Mouse (Mus musculus) neutrophil, adult 5-6 weeks (primary cell): ENCODE measurements at regions not wholly inside any gene's neighbourhood (a gene's known extent, or its start where the extent isn't known, plus 50 kb on each side); places are given as distances from the start of the nearest gene placed in this dataset.

Experiments
- ATAC-seq: fragments of 151-379, 151-347 bp; 2 replicates; pipeline ENCODE4 v1.8.0; 2017; ENCODE audit warnings: mild to moderate bottlenecking, moderate TSS enrichment; ENCODE audit not compliant: insufficient number of reproducible peaks, poor library complexity, low FRiP score, severe bottlenecking; ENCODE audit errors: extremely low read depth

DNA sequence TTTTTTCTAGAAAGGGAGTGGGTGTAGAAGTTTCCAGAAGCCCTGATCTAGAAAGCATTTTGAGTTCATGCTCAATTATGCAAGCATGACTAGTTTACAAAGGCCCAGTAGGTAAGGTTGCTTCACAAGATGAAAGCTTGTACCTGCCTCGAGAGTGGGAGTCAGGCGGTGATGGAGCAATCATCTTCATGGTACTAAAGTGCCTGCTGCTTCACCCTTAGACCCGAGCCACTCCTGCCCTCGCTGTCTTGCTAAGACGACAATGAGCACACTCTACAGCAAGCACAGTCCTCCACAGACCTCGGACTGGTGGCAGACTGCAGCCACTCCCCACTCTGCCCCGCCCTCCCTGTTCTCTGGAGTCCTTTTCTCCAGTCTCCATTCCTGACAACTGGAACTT lies 308.3 kb downstream of the Etnk1 start:
- no peak for ATAC-seq

DNA sequence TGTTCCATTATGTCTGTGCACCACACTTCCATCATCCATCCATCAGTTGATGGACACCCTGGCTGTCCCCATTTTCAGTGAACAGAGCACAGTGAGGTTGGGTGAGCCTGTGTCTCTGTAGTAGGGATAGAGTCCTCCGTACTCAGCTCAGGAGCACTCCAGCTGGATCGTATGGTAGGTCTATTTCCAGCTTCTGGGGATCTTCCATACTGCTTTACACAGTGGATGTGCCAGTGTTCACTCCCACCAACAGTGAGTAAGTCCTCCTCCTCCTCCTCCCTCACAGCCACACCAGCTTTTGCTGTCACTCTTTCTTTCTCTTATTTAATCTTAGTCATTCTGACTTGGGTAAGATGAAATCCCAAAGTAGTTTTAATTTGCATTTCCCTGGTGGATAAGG lies 310.4 kb downstream of the Etnk1 start:
- ATAC-seq = no peak

DNA sequence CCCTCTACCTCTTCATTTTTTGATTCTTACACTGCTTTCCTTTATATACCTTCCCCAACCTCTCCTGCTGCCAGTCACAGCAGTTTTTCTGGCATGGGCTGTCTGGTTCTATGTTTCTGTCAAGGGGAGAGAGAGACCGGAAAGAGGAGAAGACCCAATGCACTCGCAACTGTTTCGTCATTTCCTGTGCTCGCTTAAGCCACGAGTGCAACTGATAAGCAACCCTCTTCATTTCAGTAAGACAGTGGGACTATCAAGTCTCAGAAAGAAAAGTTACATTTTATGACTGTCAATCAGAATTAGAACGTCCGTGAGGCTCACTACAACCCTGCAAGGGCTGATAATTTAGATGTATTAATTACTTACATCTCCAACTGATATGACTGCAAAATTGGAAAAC lies 312.2 kb downstream of the Etnk1 start:
- no peak for ATAC-seq

DNA sequence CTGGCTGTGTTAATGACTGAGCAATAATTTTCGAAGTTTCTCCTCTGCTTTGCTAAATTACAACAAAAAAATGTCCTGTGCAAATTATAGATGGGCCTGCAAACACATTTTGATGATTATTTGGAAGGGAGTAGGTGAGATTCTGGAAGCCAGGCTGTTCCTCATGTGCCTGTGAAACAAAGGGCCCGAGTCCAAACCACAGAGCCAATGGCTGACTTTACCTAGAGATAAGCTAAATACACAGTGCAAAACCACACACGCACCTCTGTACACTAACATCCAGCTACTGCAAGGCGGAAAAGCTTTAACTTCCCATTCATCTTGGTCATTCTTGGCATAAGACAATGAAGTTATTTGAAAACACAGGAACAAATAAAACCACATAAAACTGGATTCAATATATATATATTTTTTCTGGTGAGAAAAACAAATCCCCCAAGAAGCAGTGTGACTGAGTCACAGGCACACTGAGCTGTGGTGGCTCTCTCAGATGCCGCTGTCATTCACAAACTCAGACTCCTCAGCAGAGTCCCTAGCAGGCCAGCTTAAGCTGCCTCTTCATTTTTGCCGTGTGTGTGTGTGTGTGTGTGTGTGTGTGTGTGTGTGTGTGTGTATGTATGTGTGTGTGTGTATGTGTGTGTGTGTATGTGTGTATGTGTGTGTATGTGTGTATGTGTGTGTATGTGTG lies 312.8 kb downstream of the Etnk1 start:
- ATAC-seq = no peak

DNA sequence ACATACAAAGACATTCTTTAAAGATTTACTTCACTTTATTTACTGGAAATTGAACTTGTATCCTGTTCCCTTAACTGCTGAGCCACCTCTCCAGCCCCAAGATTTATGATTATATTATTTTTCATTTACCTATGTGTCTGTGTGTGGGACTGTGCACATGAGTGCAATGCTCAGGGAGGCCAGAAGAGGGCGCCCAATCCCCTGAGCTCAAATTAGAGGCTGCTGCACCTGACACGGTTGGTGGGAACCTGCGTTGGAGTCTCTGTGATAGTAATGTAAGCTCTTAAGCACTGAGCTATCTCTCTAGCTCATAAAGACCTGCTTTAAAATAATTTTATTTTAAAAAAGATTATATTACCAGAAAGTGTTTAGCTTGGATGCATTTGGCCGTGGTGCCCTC lies 315.3 kb downstream of the Etnk1 start:
- no peak for ATAC-seq

DNA sequence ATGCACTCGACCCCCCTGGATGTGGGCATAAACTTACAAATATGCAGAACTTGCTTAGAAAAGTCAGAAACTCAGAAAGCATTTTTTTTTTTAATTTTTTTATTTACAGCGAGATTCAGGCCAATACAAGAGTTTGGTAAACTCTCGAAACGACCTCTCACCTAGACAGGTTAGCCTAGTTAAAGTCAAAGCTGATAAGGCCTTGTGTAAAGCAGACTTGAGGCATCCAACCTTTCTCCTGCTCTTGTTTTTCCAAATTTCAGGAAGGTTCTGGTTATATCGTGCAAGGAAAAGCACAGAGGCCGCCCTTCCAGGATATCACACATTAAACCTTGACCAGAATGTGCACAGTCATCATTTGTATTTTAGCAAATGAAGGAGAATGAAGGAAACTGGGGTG lies 315.8 kb downstream of the Etnk1 start:
- no peak for ATAC-seq

DNA sequence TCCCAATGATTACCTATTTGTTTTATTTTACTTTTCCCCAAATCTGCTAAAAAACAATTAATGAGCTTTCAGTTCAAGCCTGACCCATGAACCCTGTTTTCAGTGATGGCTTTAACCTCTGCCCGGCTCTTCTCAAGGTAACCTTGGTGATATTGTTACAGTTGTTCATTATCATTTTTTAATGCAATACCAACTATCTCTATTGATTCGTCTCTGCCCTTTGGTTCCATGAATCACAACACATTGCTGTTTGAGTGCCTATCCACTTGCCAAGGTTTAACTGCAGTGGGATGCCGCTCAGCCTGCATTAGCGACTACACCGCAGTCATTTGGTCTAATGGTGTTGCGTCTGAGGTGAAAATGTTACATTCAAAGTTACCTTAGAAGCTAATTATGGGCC lies 317.9 kb downstream of the Etnk1 start:
- ATAC-seq = no peak

DNA sequence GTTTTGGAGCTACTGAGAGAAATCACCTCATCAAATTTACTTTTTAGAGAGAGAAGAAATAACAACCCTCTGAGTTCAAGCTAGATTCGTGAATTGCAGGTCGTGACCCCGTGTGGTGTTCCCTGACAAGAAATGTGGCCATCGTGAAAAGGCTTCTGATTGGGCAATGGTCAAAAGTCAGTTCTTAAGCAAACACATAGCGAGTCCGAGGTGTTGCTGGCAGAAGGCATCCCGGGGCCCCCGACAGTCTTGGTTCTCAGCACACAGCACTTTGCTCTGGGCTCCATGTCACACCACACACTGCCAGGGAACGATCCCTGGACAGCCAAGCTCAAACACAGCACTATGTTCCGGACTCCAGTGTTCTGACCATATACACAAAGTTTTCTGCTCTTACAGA lies 320.0 kb downstream of the Etnk1 start:
- no peak for ATAC-seq

DNA sequence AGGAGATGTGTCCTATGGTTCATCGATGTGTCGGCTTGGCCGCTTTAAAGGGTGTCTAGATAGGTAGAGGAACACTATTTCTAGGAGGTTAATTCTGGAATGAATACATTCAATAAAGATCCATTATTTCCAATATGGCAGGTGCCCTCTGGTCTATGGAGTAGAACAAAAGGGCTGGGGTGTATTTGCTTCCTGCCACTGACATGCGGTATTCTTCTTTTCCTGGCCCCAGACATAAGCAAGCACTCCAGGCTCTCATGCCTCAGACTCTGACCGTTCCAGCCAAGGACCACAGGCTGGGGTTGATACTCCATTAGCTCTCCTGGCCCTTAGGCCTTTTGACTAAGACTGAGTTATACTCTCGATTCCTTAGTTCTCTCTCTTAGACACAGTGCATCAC lies 323.0 kb downstream of the Etnk1 start:
- no peak for ATAC-seq

DNA sequence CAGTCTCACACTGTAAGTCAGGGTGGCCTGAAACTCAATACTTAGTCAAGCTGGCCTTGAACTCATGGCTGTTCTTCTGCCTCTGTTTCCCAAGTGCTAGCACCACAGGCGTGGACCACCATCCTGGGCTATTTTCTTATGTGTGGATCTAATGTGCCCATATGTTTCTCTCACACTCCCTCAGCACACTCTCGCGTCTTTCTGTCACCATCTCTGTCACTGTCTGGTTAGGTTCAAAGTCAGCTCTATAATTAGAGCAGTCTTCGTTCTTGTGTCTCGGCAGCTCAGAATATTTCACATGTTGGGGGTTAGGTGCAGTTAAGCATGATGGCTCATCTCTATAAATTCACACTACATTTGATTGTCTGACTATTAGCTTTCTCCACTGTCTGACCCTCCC lies 324.4 kb downstream of the Etnk1 start:
- no peak for ATAC-seq

DNA sequence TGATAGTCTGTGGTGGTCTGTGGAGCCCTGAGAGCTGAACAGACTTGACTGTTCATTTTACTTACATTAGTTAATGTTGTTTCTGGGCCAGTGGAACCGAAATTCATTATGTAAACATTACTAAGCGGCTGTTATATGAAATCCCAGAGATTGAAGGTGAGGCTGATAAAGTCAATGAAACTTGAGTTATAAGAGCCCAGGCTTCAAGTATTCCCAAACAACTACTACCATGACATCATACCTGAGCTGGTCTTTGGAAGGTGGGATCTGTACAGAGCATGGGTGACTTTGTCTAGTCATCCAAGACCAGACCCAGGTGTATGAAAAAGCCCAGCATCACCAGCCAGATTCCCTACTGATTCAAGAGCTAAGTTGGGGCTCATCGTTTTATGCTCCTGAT lies 326.5 kb downstream of the Etnk1 start:
- ATAC-seq = no peak

DNA sequence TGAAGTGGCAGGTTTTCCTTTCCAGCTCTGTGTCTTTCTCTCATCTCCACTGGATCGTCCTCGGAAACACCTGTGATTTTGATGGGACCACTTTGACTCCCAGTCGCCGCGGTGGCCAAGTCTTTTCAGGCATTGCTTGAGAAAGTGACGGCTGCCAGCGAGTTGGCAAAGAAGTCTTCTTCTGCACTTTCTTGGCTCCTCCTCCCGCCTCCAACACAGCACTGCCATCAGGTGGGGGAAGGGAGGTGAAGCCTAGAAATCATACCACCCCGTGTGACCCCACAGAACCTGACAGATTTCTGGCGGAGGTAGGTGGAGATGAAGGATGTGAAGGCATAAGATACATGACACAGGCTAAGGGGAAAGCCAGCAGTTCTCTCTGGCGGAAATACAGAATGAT lies 327.3 kb downstream of the Etnk1 start:
- ATAC-seq = no peak

DNA sequence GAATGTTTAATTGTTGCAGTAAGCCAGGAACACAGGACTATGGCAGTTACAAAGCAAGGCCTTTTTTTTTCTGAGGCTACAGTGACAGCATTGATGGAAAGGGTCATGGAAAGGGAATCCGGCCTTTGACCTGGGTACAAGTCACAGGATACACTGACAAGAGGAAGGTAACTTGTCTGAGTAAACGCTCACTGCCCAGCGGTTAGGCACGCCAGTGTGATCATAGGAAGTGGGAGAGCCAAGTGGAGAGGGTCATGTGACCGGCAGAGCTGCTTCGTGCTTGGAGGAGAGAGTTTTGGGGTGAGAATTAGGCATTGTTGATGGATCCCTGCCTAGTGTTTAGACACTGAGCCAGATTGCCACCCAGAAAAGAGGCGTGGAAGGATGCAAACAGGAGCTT lies 327.9 kb downstream of the Etnk1 start:
- no peak for ATAC-seq

DNA sequence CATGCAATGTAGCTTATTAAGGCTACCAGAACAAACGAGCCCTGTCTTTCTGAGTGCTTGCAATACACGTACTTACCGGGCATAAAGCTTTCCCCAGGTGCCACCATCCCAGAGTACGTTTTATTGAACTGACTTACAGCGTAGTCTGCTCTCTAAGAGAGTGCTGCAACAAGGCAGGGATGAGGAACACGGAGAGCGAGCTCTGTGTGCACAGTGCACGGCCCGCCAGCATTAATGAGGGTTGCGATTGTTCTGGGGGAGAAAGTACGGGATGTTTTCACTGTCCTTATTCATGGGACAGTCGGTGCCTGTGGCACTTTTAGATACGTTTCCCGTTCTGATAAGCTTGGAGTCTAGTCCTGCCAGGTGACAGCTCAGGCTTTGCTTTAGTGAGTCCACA lies 331.7 kb downstream of the Etnk1 start:
- ATAC-seq = no peak

DNA sequence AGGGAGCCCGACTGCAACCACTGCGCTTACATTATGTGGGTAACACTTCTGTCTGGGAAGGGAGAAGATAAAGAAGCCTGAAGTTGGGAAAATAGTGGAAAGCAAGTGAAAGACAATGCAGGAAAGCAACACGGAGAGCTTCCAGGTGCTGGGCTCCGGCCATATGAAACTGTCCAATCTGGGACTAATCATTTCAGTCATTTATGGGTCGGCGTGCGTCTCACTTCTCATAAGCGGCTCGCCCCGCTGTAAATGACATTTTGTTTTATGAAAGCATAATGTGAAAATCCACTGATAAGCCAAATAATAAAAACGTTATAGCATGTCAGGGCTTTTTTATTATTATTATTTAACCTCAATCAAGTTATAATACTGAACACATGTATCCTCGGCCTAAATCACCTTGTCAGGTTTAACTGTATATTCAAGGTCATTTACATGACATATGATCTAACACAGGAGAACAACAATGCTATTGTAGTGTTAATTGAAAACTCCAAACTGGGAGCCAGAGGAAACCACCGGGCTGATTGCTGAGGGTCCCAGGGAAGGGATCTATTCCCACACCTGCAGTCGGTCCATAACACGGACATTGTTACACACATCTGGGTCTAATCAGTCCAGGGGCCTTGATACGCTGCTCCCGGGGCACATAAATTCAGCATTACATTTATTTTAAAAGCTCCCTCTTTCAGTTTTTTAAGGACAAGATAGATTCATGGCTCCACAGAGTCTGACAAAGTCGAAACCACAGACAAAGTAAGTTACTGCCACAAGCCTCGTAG lies 332.4 kb downstream of the Etnk1 start:
- ATAC-seq = no peak

DNA sequence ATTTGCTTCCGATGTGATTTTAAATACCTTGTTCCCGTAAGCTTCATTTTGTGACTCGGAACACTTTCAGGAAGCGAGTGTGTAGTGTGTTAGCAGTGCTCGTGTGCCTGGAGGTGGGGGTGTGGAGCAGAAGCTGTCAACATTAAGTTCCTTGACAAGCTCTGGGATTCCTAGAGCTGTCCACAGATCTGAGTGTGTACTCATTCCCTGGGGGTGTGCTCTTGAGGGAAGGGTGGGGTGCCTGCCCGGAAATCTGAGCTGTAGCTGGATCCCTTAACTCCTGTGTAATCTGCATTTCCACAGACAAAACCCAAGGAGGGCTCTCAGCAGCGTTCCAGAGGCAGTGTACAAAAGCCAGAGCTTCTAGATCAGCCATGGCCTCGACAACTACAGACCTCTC lies 335.8 kb downstream of the Etnk1 start:
- no peak for ATAC-seq

DNA sequence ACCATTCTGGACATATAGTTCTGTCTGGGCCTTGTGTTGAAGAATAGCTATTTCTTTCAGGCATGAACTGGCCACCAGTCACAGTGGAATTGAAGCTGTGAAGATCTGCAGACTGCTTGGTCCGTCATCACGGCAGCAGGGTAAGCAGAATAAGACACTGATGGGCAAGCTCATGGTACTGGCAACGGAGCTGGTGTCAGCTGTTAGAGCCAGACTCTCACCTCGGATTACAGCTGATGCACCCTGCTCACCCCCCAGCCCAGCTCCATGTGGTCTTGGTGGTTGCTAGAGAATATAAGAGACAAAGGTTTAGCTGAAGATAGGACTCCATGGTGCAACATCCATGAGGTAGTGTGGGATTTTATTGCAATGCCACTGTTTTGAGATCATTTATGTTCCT lies 336.9 kb downstream of the Etnk1 start:
- ATAC-seq = no peak

DNA sequence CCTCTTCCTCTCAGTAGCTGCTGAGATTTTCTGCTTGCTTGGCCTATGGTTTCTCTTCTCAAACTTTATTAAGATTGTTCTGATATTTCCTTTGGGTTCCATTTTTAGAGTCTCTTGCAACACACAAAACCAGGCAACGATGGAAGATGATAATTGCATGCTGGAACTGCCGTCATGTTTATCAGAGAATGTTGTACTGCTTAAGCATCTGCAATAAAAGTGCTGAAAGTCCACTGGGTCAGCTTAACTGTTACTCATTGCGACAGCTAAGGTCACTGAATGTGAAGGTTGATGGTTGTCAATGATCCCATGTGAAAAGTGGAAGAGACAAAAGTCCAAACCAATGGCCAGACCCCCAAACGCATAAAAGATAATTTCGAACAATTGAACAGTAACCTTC lies 346.4 kb downstream of the Etnk1 start:
- no peak for ATAC-seq

DNA sequence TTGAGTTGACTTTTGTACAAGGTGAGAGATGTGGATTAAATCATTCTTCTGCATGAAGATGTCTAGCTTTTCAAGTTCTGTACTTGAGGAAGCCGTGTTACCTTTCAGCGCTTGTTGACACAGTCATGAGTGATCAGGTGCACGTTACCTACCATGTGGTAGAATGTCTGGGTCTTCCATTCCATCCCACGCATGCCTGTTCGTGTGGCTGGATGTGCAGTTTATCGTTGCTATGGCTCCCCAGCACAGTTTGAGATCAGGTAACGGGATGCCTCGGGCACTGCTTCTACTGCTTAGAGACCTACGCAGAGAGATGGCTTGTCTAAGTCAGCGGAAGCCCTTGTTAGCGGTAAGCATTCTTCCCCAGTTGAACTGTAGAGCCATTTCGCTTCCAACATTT lies 348.1 kb downstream of the Etnk1 start:
- ATAC-seq = no peak

DNA sequence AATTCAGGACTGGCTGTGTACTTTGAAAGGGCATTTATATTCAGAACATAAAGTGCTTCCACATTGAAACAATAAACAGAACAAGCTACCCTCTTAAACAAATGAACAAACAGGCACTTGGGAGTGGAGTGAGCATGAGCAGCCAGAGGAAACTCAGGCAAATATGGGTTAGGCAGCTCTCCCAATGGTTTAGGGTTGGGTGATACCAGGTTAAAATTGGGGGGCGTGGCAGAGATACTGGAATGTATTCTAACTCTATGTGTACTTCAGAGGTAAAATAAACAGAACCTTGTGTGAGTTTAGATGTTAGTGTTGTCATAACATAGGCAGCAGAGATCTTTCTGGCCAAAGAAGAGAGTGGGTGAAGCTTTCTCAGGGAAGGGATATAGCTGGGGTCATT lies 349.7 kb downstream of the Etnk1 start:
- no peak for ATAC-seq

DNA sequence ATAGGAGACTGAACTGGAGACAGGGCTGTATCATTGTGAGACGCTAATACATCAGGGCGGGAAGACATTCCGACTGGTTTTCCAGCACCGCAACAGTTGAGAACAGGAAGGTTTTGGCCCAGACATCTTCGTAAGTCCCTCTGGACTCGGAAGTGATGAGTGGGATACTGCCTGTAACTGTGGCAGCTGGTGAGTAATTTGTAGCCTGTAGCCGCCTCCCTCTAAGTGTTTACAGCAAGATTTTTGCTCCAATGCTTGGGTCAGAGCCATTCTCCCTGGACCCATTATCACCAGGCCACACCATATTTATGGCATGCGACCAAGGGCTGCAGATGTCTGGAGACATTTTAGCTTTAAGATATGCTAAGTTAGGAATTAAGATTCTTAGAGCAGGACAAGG lies 351.5 kb downstream of the Etnk1 start:
- ATAC-seq = no peak
